Mouse (Mus musculus): ENCODE measurements around the gene Ggt6. TPM values are rescaled to one million over a fixed set of nuclear protein-coding genes. Genes with fewer than 3 reads are reported as not detected.

Gene Ggt6
- total and polyA plus RNA-seq, 3 experiments: 0.13 to 0.19 TPM; not detected in 1

- H3K79me2 ChIP-seq (replicated peaks; ENCODE audit: control insufficient read depth, extremely low read depth, insufficient read depth, poor library complexity, severe bottlenecking): no peaks in the 10 kb centered on the region
- no peak for DNase-seq (ENCODE audit: extremely low read depth)
- dilution Hi-C loops (cut with MboI; ENCODE audit: extremely low pct_ligation_motif_present, extremely low pct_unique_long_range_greater_than_20kb, low sequenced_read_pairs): no loop called here
- no peak overlapping the region for H3K4me2 ChIP-seq (ENCODE audit: insufficient read depth, low read depth, poor library complexity, severe bottlenecking)
- H3K27me3 ChIP-seq (replicated peaks): peaks cover 81% of the 10 kb centered on the region
- H3K9me3 ChIP-seq (replicated peaks; ENCODE audit: low read length): peaks cover 10% of the 10 kb centered on the region
- H3K4me3 ChIP-seq (replicated peaks in 1 of 3; ENCODE audit: low read depth in 2 of 3, low read length in 2 of 3, poor library complexity in 1 of 3): no peak overlapping the region
- TF ChIP-seq E2F4 (IDR thresholded peaks at IDR 0.05; ENCODE audit: insufficient replicate concordance, low read depth, low read length): no peak
- TF ChIP-seq POLR2A (IDR thresholded peaks at IDR 0.05; ENCODE audit: low read depth, low read length): no peak
- no peak for TF ChIP-seq POLR2AphosphoS2 (IDR thresholded peaks at IDR 0.05; ENCODE audit: low read depth, low read length)
- no peak for TF ChIP-seq ELF1 (IDR thresholded peaks at IDR 0.05; ENCODE audit: low read depth, low read length)
- no peak for TF ChIP-seq UBTF (IDR thresholded peaks at IDR 0.05; ENCODE audit: low read depth, low read length)
- TF ChIP-seq JUND (conservative IDR thresholded peaks at IDR 0.05; ENCODE audit: low read depth, low read length): no peak
- no peak for TF ChIP-seq CHD2 (IDR thresholded peaks at IDR 0.05; ENCODE audit: low read length)
- TF ChIP-seq MAX (IDR thresholded peaks at IDR 0.05; ENCODE audit: low read length): no peak
- no peak for TF ChIP-seq IRF4 (IDR thresholded peaks at IDR 0.05; ENCODE audit: low read depth, low read length)
- no peak for TF ChIP-seq JUN (IDR thresholded peaks at IDR 0.05; ENCODE audit: insufficient read depth, low read depth, low read length)
- TF ChIP-seq KAT2A (IDR thresholded peaks at IDR 0.05; ENCODE audit: insufficient replicate concordance, low read length): no peak
- TF ChIP-seq MYC (IDR thresholded peaks at IDR 0.05; ENCODE audit: low read depth, low read length): no peak
- no peak for TF ChIP-seq ZMIZ1 (IDR thresholded peaks at IDR 0.05; ENCODE audit: low read depth, low read length)
- TF ChIP-seq NRF1 (IDR thresholded peaks at IDR 0.05; ENCODE audit: low read depth, low read length): no peak
- no peak for TF ChIP-seq MEF2A (IDR thresholded peaks at IDR 0.05; ENCODE audit: borderline replicate concordance, low read depth, low read length)
- no peaks in the 10 kb centered on the region for H3K36me3 ChIP-seq (replicated peaks in 1 of 2; ENCODE audit: control insufficient read depth in 1 of 2, insufficient read depth in 1 of 2, low read length in 1 of 2)
- in situ Hi-C loops (cut with MboI; ENCODE audit: low pct_ligation_motif_present, low pct_unique_long_range_greater_than_20kb, low sequenced_read_pairs): no loop called here
- H3K27ac ChIP-seq (ENCODE audit: insufficient read depth, low read depth): no peak overlapping the region
- H3K4me1 ChIP-seq (ENCODE audit: control insufficient read depth in 1 of 2, insufficient read depth in 2 of 2): 0 out of 4 replicates have a peak, but pooled peaks cover 3 to 4% of the 10 kb centered on the region in 2 experiments
- no peak overlapping the region for H3K9ac ChIP-seq (ENCODE audit: insufficient read depth, low read depth)
Measured at GRCm38 (mm10) chr11:72487739-72488138, 52.4 kb downstream of the Ggt6 start.

Other genes with a start within 250 kb of the Ggt6 start
- 0.46 and 0.47 TPM in 2 replicates for gene Gm43951, start 228.7 kb upstream of the Ggt6 start, total RNA-seq (2012; rRNA removed)
- gene Gm43951, start 228.7 kb upstream of the Ggt6 start, total RNA-seq (2014; rRNA removed): not detected in 2 replicates
- 0.39 and 0.44 TPM in 2 replicates for gene Gm43951, start 228.7 kb upstream of the Ggt6 start, polyA plus RNA-seq (2012; ENCODE audit: insufficient read length, low read depth)
- 9.3 TPM in 2 replicates for gene 4933427D14Rik, start 228.1 kb upstream of the Ggt6 start, total RNA-seq (2012; rRNA removed)
- gene 4933427D14Rik, start 228.1 kb upstream of the Ggt6 start, total RNA-seq (2014; rRNA removed): 6.0 and 6.8 TPM in 2 replicates
- 7.8 and 7.9 TPM in 2 replicates for gene 4933427D14Rik, start 228.1 kb upstream of the Ggt6 start, polyA plus RNA-seq (2012; ENCODE audit: insufficient read length, low read depth)
- 126 and 140 TPM in 2 replicates for gene Txndc17, start 228.0 kb upstream of the Ggt6 start, total RNA-seq (2012; rRNA removed)
- 177 and 197 TPM in 2 replicates for gene Txndc17, start 228.0 kb upstream of the Ggt6 start, total RNA-seq (2014; rRNA removed)
- gene Txndc17, start 228.0 kb upstream of the Ggt6 start, polyA plus RNA-seq (2012; ENCODE audit: insufficient read length, low read depth): 162 and 182 TPM in 2 replicates
- gene Med31, start 219.9 kb upstream of the Ggt6 start, total RNA-seq (2012; rRNA removed): 25.5 and 26.1 TPM in 2 replicates
- gene Med31, start 219.9 kb upstream of the Ggt6 start, total RNA-seq (2014; rRNA removed): 33.4 and 35.8 TPM in 2 replicates
- 21.7 and 22.5 TPM in 2 replicates for gene Med31, start 219.9 kb upstream of the Ggt6 start, polyA plus RNA-seq (2012; ENCODE audit: insufficient read length, low read depth)
- gene Slc13a5, start 168.3 kb upstream of the Ggt6 start, total RNA-seq (2012; rRNA removed): not detected in 2 replicates
- not detected in 2 replicates for gene Slc13a5, start 168.3 kb upstream of the Ggt6 start, total RNA-seq (2014; rRNA removed)
- gene Slc13a5, start 168.3 kb upstream of the Ggt6 start, polyA plus RNA-seq (2012; ENCODE audit: insufficient read length, low read depth): not detected in 2 replicates
- 2.5 and 3.0 TPM in 2 replicates for gene Xaf1, start 133.9 kb upstream of the Ggt6 start, total RNA-seq (2012; rRNA removed)
- gene Xaf1, start 133.9 kb upstream of the Ggt6 start, total RNA-seq (2014; rRNA removed): 2.8 and 4.1 TPM in 2 replicates
- gene Xaf1, start 133.9 kb upstream of the Ggt6 start, polyA plus RNA-seq (2012; ENCODE audit: insufficient read length, low read depth): 9.6 TPM in 2 replicates
- not detected in 2 replicates for gene Fbxo39, start 121.1 kb upstream of the Ggt6 start, total RNA-seq (2012; rRNA removed)
- not detected in 2 replicates for gene Fbxo39, start 121.1 kb upstream of the Ggt6 start, total RNA-seq (2014; rRNA removed)
- 0.13 TPM in 1 of 2 replicates, not detected in the other for gene Fbxo39, start 121.1 kb upstream of the Ggt6 start, polyA plus RNA-seq (2012; ENCODE audit: insufficient read length, low read depth)
- 0.08 TPM in 1 of 2 replicates, not detected in the other for gene Tekt1, start 73.1 kb upstream of the Ggt6 start, total RNA-seq (2012; rRNA removed)
- not detected in 2 replicates for gene Tekt1, start 73.1 kb upstream of the Ggt6 start, total RNA-seq (2014; rRNA removed)
- gene Tekt1, start 73.1 kb upstream of the Ggt6 start, polyA plus RNA-seq (2012; ENCODE audit: insufficient read length, low read depth): not detected in 2 replicates
- 0.25 and 0.47 TPM in 2 replicates for gene Smtnl2, start 23.8 kb upstream of the Ggt6 start, total RNA-seq (2012; rRNA removed)
- 0.26 and 0.47 TPM in 2 replicates for gene Smtnl2, start 23.8 kb upstream of the Ggt6 start, total RNA-seq (2014; rRNA removed)
- gene Smtnl2, start 23.8 kb upstream of the Ggt6 start, polyA plus RNA-seq (2012; ENCODE audit: insufficient read length, low read depth): 0.10 TPM in 1 of 2 replicates, not detected in the other
- gene Mybbp1a, start 5.8 kb downstream of the Ggt6 start, total RNA-seq (2012; rRNA removed): 245 and 334 TPM in 2 replicates
- 115 and 174 TPM in 2 replicates for gene Mybbp1a, start 5.8 kb downstream of the Ggt6 start, total RNA-seq (2014; rRNA removed)
- 729 and 816 TPM in 2 replicates for gene Mybbp1a, start 5.8 kb downstream of the Ggt6 start, polyA plus RNA-seq (2012; ENCODE audit: insufficient read length, low read depth)
- gene Spns2, start 54.4 kb downstream of the Ggt6 start, total RNA-seq (2012; rRNA removed): 0.08 and 0.17 TPM in 2 replicates
- gene Spns2, start 54.4 kb downstream of the Ggt6 start, total RNA-seq (2014; rRNA removed): 0.07 TPM in 1 of 2 replicates, not detected in the other
- gene Spns2, start 54.4 kb downstream of the Ggt6 start, polyA plus RNA-seq (2012; ENCODE audit: insufficient read length, low read depth): 0.10 and 0.14 TPM in 2 replicates
- 0.17 and 0.21 TPM in 2 replicates for gene Spns3, start 115.0 kb downstream of the Ggt6 start, total RNA-seq (2012; rRNA removed)
- 0.85 and 1.0 TPM in 2 replicates for gene Spns3, start 115.0 kb downstream of the Ggt6 start, total RNA-seq (2014; rRNA removed)
- gene Spns3, start 115.0 kb downstream of the Ggt6 start, polyA plus RNA-seq (2012; ENCODE audit: insufficient read length, low read depth): 1.6 and 1.8 TPM in 2 replicates
- 34.3 and 34.5 TPM in 2 replicates for gene Ube2g1, start 171.8 kb downstream of the Ggt6 start, total RNA-seq (2012; rRNA removed)
- gene Ube2g1, start 171.8 kb downstream of the Ggt6 start, total RNA-seq (2014; rRNA removed): 74.4 and 78.3 TPM in 2 replicates
- 52.8 and 73.8 TPM in 2 replicates for gene Ube2g1, start 171.8 kb downstream of the Ggt6 start, polyA plus RNA-seq (2012; ENCODE audit: insufficient read length, low read depth)